Mouse (Mus musculus) Patski (cell line): ENCODE results near the gene Fgfr2. TPM values are rescaled to one million over a fixed set of nuclear protein-coding genes. Genes with fewer than 3 reads are reported as not detected.
A peak's percentile ranks its signal among the peaks of the same experiment; 100 is the strongest.

Source experiments
- ATAC-seq: fragments of 100-300 bp; one replicate; pipeline ENCODE4 v1.8.0; 2021
- CTCF ChIA-PET: fragments of 350-600 bp; sonication (Branson Sonifier 250); formaldehyde crosslinking; loops from one replicate; lab custom pipeline; 2022; ENCODE audit warnings: inconsistent platforms; lab: Charles Lee
- POLR2A ChIA-PET: fragments of 350-600 bp; sonication (Branson Sonifier 250); formaldehyde crosslinking; loops from one replicate; lab custom pipeline; 2022; ENCODE audit warnings: antibody characterized with exemption, inconsistent platforms; lab: Charles Lee
- DNase-seq: peaks from one replicate; pipeline ENCODE4 v3.0.0-alpha.2; 2011; ENCODE audit warnings: low read depth, low spot score
- H3K27me3 ChIP-seq: fragments of 371-371 bp; one replicate; pipeline ENCODE4 v1.5.1; 2021
- CTCF ChIP-seq: fragments of 100-300 bp; IDR thresholded peaks from one replicate; pipeline ENCODE4 v1.5.1; 2021
- in situ Hi-C: fragments of 300-500 bp; cut with MboI; formaldehyde crosslinking; loops from 3 replicates; pipeline ENCODE4 v1.11.1; 2018; ENCODE audit warnings: low pct_unique_long_range_greater_than_20kb, mixed read lengths
- polyA plus RNA-seq: library from polyadenylated mRNA; unstranded; gene quantifications from one replicate; pipeline ENCODE4 v1.2.3, GENCODE M21; 2021

The Fgfr2 gene
- polyA plus RNA-seq, 1 experiment from 2014 or later: 48.8 TPM

- H3K27me3 ChIP-seq: no peaks in the 10 kb centered on the region
- in situ Hi-C loops: no loop called here
- DNase-seq (no peak), ATAC-seq (no peak)
- ChIA-PET POLR2A (interaction anchor here (0.7 kb wide), 1 partner anchor 7 kb away, joined by 3 read pairs; no protein-coding TSS in a partner anchor), CTCF (interaction anchor here (1.0 to 1.9 kb wide), 4 partner anchors 14 to 27 kb away, joined by 3 to 8 read pairs (median 4); no protein-coding TSS in a partner anchor)
- TF ChIP-seq CTCF: no peak
Observed at GRCm38 (mm10) chr7:130547635-130548175, 2575.4 kb downstream of the Fgfr2 start.

GRCm38 (mm10) chr7:130546791-130547484, 2576.2 kb downstream of the Fgfr2 start:
- peak; percentile 100 for TF ChIP-seq CTCF
- in situ Hi-C loops: no loop called here
- ChIA-PET CTCF (interaction anchor here (0.6 to 1.9 kb wide), 7 partner anchors 10 to 56 kb away, joined by 3 to 8 read pairs (median 4); no protein-coding TSS in a partner anchor), POLR2A (interaction anchor here (0.7 kb wide), 1 partner anchor 8 kb away, joined by 3 read pairs; no protein-coding TSS in a partner anchor)
- DNase-seq (peak; percentile 46), ATAC-seq (peak; percentile 96)
- no peaks in the 10 kb centered on the region for H3K27me3 ChIP-seq

DNA sequence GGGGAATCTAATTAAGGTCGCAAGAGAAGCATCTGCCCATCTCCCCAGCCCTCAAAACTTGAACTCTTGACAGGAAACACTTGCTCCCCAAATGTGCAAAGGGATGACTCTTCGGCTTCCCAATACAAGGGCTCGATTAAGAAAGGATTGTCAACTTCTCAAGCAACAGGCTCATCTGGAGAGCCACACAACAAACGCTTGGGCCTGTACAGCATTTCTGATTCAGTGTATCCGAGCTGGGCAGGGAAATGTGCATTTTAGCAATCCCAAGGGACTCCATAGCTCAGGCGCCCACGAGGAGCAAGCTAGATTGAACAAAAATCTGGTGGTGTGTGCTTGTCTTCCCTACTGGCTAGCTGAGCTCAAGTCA, 2576.7 kb downstream of the Fgfr2 start:
- ChIA-PET CTCF (interaction anchor here (0.9 to 1.9 kb wide), 5 partner anchors 11 to 57 kb away, joined by 3 to 8 read pairs (median 4); no protein-coding TSS in a partner anchor), POLR2A (no interaction called here)
- in situ Hi-C loops: no loop called here
- no peaks in the 10 kb centered on the region for H3K27me3 ChIP-seq
- no peak for ATAC-seq
- TF ChIP-seq CTCF: no peak
- no peak for DNase-seq

DNA sequence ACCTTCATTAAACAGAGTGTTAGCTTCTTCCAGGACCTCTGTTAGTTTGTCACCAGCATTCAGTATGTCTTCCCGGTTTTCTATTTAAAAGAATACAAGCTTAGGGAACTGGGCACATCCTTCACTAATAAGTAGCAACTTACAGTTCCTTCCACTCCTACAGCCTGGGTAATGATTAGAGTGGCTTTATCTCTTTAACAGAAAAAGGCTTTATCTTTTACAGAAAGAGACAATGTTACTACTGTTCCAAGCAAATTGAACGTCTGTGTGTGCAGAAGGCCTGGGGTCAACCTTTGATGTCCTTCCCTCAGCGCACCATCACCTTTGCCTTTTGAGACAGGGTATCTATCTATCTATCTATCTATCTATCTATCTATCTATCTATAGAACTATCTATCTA, 2577.3 kb downstream of the Fgfr2 start:
- no peak for TF ChIP-seq CTCF
- no peaks in the 10 kb centered on the region for H3K27me3 ChIP-seq
- ChIA-PET CTCF (interaction anchor here (0.9 to 1.9 kb wide), 5 partner anchors 10 to 57 kb away, joined by 3 to 8 read pairs (median 4); no protein-coding TSS in a partner anchor), POLR2A (interaction anchor here (0.6 kb wide), 1 partner anchor 180 kb away, joined by 3 read pairs; no protein-coding TSS in a partner anchor)
- DNase-seq: no peak
- no peak for ATAC-seq
- in situ Hi-C loops: no loop called here

- no peak for ATAC-seq
- DNase-seq: no peak
- POLR2A ChIA-PET: interaction anchor here (0.6 kb wide), 1 partner anchor 180 kb away, joined by 3 read pairs; no protein-coding TSS in a partner anchor
- in situ Hi-C loops: no loop called here
- no peak for TF ChIP-seq CTCF
- CTCF ChIA-PET: interaction anchor here (1.1 to 2.0 kb wide), 3 partner anchors 11 to 58 kb away, joined by 4 to 6 read pairs (median 4); no protein-coding TSS in a partner anchor
- H3K27me3 ChIP-seq: no peaks in the 10 kb centered on the region
Observed at GRCm38 (mm10) chr7:130545401-130545800, 2577.7 kb downstream of the Fgfr2 start.

- CTCF ChIA-PET: interaction anchor here (1.3 to 1.7 kb wide), 2 partner anchors 10 to 387 kb away, joined by 3 to 9 read pairs; no protein-coding TSS in a partner anchor
- in situ Hi-C loops: no loop called here
- TF ChIP-seq CTCF: no peak
- DNase-seq: no peak
- H3K27me3 ChIP-seq: no peaks in the 10 kb centered on the region
- POLR2A ChIA-PET: interaction anchor here (1.0 kb wide), 1 partner anchor 9 kb away, joined by 4 read pairs; no protein-coding TSS in a partner anchor
- ATAC-seq: no peak
Observed at GRCm38 (mm10) chr7:130543181-130543580, 2580.0 kb downstream of the Fgfr2 start.

GRCm38 (mm10) chr7:130540176-130540575, 2583.0 kb downstream of the Fgfr2 start:
- no peak for DNase-seq

GRCm38 (mm10) chr7:130537068-130537467, 2586.1 kb downstream of the Fgfr2 start:
- ATAC-seq (no peak), DNase-seq (no peak)
- CTCF ChIA-PET: no interaction called here
- POLR2A ChIA-PET: no interaction called here
- no peak for TF ChIP-seq CTCF
- in situ Hi-C loops: no loop called here
- no peaks in the 10 kb centered on the region for H3K27me3 ChIP-seq

More at GRCm38 (mm10) chr7:130540176-130540575, 2583.0 kb downstream of the Fgfr2 start:
- ChIA-PET CTCF (interaction anchor here (1.4 kb wide), 1 partner anchor 223 kb away, joined by 3 read pairs; no protein-coding TSS in a partner anchor), POLR2A (no interaction called here)
- in situ Hi-C loops: no loop called here
- ATAC-seq: no peak
- TF ChIP-seq CTCF: no peak
- H3K27me3 ChIP-seq: no peaks in the 10 kb centered on the region

- TF ChIP-seq CTCF: peak; percentile 57
- H3K27me3 ChIP-seq: no peaks in the 10 kb centered on the region
- no peak for ATAC-seq
- no peak for DNase-seq
- POLR2A ChIA-PET: no interaction called here
- in situ Hi-C loops: no loop called here
- CTCF ChIA-PET: interaction anchor here (0.8 to 2.1 kb wide), 5 partner anchors 10 to 218 kb away, joined by 3 to 8 read pairs (median 4); no protein-coding TSS in a partner anchor
Observed at GRCm38 (mm10) chr7:130535174-130535573, 2588.0 kb downstream of the Fgfr2 start.
